Mouse (Mus musculus) E14TG2a.4 (cell line): ENCODE data around the gene Diaph3.

Source experiments
- H3K27me3 ChIP-seq: 2 replicates; pipeline ENCODE4 v1.6.1; 2014; ENCODE audit warnings: low read length, control low read depth; ENCODE audit not compliant: insufficient read depth
- H3K36me3 ChIP-seq: 2 replicates; pipeline ENCODE4 v1.6.1; 2014; ENCODE audit warnings: low read length, control low read depth; ENCODE audit not compliant: insufficient read depth
- H3K4me1 ChIP-seq: replicated peaks from 2 replicates; pipeline ENCODE4 v1.6.1; 2014; ENCODE audit warnings: low read depth, low read length, control low read depth
- H3K4me3 ChIP-seq: replicated peaks from 2 replicates; pipeline ENCODE4 v1.5.1; 2014; ENCODE audit warnings: mild to moderate bottlenecking, low read length
- H3K9me3 ChIP-seq: 2 replicates; pipeline ENCODE4 v1.6.1; 2014; ENCODE audit warnings: low read length, control low read depth
- CTCF ChIP-seq: conservative IDR thresholded peaks from 2 replicates; pipeline ENCODE4 v1.5.1; 2014; ENCODE audit warnings: low read length
- NANOG ChIP-seq: IDR thresholded peaks from 2 replicates; pipeline ENCODE4 v1.6.1; 2014; ENCODE audit warnings: borderline replicate concordance, low read length, mixed read lengths
- POU5F1 ChIP-seq: IDR thresholded peaks from 2 replicates; pipeline ENCODE4 v1.6.1; 2014; ENCODE audit warnings: low read length, borderline replicate concordance

The Diaph3 gene

DNA sequence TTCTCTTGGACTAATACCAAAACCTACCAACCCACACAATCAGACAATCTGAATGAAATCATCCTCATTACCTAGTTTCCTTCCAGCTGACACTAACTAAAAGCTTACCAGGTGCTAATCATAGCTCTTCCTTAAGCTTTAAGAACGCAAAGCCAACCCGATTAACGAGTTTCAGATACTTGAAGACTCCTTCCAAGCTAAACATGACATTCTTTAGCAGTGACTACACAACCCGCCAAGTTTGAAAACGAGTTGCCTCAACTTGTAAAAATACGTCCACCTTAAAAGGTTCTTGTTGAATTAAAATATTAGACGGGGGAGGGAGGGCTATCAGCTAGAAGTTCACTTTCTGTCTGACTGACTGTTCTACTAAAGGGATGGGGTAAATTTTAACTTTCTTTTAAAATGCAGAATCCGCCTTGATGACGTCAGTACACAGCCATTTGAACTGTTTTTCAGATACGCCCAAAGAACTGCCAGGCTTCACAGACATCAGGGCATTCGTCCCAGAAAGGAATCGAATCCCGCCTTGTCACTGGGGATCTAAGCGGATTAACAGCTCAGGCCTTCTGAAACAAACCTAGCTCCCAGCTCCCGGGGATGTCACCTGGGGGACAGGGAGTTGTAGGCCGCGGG lies 590 bp downstream of the Diaph3 start:
- Histone ChIP-seq H3K36me3 (peaks cover 8% of the 10 kb centered on the region; the same call in 1 of the 2 replicates), H3K9me3 (no peaks in the 10 kb centered on the region), H3K4me1 (peaks cover 16% of the 10 kb centered on the region), H3K27me3 (no peaks in the 10 kb centered on the region; the same call in 1 of the 2 replicates), H3K4me3 (peak overlapping the region; percentile 89)
- no peak for TF ChIP-seq CTCF

DNA sequence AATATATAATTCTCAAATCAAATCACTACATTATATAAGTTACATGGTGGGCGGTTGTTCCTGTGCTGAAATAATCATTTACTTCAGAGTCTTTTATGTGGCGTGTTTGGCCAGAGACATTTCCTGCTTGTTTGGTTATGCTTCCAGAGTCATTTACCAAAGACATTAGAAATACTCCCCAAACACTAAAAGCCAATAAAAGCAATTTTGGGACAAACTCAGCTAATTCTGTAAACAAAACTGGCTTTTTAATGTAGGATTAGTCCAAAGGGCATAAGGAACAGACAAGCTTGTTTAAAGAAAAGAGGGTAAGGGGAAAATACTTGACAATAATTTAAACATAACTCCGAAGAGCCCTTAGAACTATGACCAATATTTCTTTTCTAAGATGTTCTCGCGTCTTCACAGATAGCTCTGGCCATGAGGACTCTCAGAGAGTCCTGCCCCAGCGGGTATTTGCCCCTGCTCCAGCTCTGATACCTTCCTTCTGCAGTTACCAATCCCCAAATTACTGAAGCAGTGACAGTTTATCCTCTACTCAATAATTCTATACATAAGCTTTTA lies 14.9 kb downstream of the Diaph3 start:
- Histone ChIP-seq H3K27me3 (0 out of 2 replicates have a peak, but pooled peaks cover 2% of the 10 kb centered on the region), H3K4me3 (no peak overlapping the region), H3K36me3 (peaks cover 9% of the 10 kb centered on the region), H3K4me1 (peaks cover 39% of the 10 kb centered on the region), H3K9me3 (no peaks in the 10 kb centered on the region)
- TF ChIP-seq POU5F1: no peak
- no peak for TF ChIP-seq NANOG
- TF ChIP-seq CTCF: no peak

DNA sequence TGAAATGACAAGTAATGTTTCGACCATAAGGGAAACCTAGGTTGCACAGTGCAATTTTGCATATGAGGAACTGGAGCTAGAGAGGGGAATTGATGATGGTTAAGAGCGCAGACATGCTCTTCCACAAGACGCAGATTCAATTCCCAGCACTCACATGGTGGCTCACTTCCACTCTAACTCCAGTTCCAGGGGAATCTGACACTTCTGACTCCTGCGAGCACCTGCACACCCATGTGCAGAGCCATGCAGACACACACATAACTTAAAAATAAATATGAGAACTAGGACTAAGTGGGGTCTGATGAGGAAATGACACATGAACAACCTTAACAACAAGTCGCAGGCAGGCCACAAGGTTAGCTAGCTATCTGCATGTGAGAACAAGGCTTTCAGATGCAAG lies 15.5 kb downstream of the Diaph3 start:
- no peaks in the 10 kb centered on the region for H3K9me3 ChIP-seq
- no peak overlapping the region for H3K4me3 ChIP-seq
- peaks cover 9% of the 10 kb centered on the region for H3K36me3 ChIP-seq
- TF ChIP-seq CTCF (no peak), POU5F1 (no peak), NANOG (no peak)
- 0 out of 2 replicates have a peak, but pooled peaks cover 2% of the 10 kb centered on the region for H3K27me3 ChIP-seq
- peaks cover 33% of the 10 kb centered on the region for H3K4me1 ChIP-seq

DNA sequence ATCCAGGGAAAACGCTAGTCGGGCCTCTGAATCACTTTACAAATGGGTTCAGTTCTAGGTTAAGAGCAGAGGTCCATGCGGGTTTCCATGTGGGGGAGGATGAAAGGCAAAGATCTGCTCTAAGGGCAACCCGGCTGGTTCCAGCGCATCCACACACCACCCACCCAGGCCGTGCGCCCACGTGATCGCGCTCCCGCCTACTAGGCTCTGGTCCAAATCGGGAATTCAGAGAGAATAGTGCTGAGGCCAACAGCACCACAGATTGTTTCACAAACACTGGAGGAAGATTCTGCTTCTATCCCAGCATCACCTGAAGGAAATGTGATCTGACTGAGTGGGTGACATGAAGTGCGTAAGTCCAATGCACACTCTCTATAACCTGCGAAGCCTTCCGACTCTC lies 17.9 kb downstream of the Diaph3 start:
- 0 out of 2 replicates have a peak, but pooled peaks cover 2% of the 10 kb centered on the region for H3K27me3 ChIP-seq
- TF ChIP-seq CTCF (no peak), NANOG (no peak), POU5F1 (no peak)

DNA sequence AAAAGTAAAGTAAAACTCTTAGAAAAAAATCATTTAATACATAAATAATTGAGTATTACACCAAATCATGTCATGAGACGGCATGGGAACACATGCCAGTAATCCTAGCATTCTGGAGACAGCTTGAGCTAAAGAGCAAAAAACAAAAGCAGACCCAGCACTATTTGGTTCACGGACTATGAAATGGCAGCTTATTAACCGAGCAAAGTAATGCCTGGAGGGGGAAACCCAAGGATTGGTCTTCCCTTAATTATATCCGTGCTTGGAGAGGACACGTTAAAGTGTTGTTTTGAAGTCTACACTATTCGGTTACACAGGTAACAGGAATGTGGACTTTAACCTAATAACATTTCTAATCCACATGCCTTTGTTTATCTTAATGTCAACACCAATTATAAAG lies 19.2 kb downstream of the Diaph3 start:
- TF ChIP-seq POU5F1 (no peak), CTCF (no peak), NANOG (no peak)

More for the DNA sequence above, 17.9 kb downstream of the Diaph3 start:
- peaks cover 3% of the 10 kb centered on the region for H3K36me3 ChIP-seq
- H3K9me3 ChIP-seq: no peaks in the 10 kb centered on the region
- H3K4me3 ChIP-seq: peak overlapping the region; percentile 51
- H3K4me1 ChIP-seq: peaks cover 26% of the 10 kb centered on the region

DNA sequence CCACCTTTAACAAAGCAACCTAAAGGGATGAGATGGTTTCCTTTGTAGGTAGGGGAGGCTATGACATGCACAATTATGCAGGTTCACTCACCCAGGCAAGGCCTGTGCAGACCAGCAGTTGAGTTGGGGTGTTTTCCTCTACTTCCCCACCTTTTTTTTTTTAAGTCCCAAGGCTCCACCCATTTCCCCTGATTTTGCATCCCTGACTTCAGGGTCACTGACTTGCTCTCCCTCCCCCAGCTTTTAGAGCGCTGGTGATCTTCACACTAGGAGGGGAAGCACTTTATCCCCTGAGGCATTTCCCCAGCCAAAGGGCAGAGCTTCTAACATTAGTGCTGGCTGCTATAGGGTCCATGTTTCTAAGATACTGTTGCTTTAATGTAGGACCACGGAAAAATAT lies 30.4 kb downstream of the Diaph3 start:
- peak overlapping the region; percentile 20; the same call in 1 of the 2 replicates for H3K4me3 ChIP-seq
- H3K36me3 ChIP-seq: peaks cover 9% of the 10 kb centered on the region; the same call in 1 of the 2 replicates
- peaks cover 41% of the 10 kb centered on the region for H3K4me1 ChIP-seq
- no peaks in the 10 kb centered on the region for H3K27me3 ChIP-seq
- TF ChIP-seq NANOG (peak; percentile 68; the same call in 1 of the 2 replicates), POU5F1 (no peak)
- no peaks in the 10 kb centered on the region for H3K9me3 ChIP-seq

More for the DNA sequence above, 19.2 kb downstream of the Diaph3 start:
- Histone ChIP-seq H3K9me3 (no peaks in the 10 kb centered on the region), H3K4me3 (no peak overlapping the region), H3K4me1 (peaks cover 26% of the 10 kb centered on the region), H3K36me3 (no peaks in the 10 kb centered on the region), H3K27me3 (0 out of 2 replicates have a peak, but pooled peaks cover 2% of the 10 kb centered on the region)

DNA sequence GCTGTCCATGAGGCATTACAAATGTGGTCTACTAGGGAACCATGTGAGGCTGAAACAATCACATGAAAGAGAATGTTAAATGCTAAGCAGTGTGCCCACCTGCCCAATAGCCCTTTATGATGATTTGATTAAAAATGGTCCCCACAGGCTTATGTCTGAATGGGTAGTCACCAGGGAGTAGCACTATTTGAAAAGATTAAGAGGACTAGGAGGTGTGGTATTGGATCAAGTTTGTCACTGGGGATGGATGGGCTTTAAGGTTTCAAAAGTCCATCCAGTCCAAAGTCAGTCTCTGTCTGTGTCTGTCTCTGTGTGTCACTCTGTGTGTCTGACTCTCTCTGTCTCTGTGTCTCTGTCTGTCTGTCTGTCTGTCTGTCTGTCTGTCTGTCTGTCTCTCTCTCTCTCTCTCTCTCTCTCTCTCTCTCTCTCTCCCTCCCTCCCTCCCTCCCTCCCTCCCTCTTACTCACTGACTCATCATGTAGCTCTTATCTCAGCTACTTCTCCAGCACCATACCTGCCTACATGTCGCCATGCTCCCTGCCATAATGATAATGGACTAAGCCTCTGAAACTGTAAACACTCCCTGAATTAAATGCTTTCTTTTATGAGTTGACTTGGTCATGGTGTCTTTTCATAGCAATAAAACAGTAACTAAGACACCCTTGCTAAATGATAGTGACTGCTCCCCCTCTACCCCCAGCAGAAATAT lies 41.5 kb downstream of the Diaph3 start:
- Histone ChIP-seq H3K4me3 (no peak overlapping the region), H3K36me3 (peaks cover 6% of the 10 kb centered on the region; the same call in 1 of the 2 replicates), H3K4me1 (no peaks in the 10 kb centered on the region), H3K27me3 (no peaks in the 10 kb centered on the region), H3K9me3 (peaks cover 6% of the 10 kb centered on the region)
- no peak for TF ChIP-seq NANOG
- TF ChIP-seq CTCF: no peak
- no peak for TF ChIP-seq POU5F1

DNA sequence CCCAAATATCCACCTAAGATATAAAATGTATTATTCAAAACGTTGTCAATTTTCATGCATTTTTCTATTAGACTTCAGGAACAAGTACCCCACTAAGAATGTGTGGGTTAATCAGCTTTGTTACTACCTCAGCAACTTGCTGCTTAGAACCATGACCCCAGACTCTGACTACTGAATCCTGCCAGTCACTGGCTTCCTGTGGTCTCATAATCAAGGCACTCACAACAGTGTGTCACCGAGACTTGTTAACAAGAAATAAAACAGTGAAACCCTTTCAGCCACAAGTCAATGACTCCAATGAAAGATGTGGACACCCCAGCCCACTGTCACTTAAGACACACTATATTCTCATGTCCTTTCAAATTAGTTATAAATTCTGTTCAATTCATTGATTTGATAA lies 42.9 kb downstream of the Diaph3 start:
- H3K9me3 ChIP-seq: peaks cover 6% of the 10 kb centered on the region
- H3K4me1 ChIP-seq: no peaks in the 10 kb centered on the region
- H3K27me3 ChIP-seq: no peaks in the 10 kb centered on the region
- no peak for TF ChIP-seq CTCF
- no peak for TF ChIP-seq NANOG
- no peak for TF ChIP-seq POU5F1
- H3K36me3 ChIP-seq: peaks cover 6% of the 10 kb centered on the region; the same call in 1 of the 2 replicates
- H3K4me3 ChIP-seq: no peak overlapping the region
